Mouse (Mus musculus) adipocyte (in vitro differentiated cells): ENCODE measurements at regions not wholly inside any gene's neighbourhood (a gene's known extent, or its start where the extent isn't known, plus 50 kb on each side); places are given as distances from the start of the nearest gene placed in this dataset.
A peak's percentile ranks its signal among the peaks of the same experiment; 100 is the strongest.
"Not testable (repeated sequence)": the region's sequence is repeated elsewhere in the genome, so short reads cannot be mapped to it uniquely, and the experiment has no call there.

ENCODE experiments used
- DNase-seq: peaks from one replicate; pipeline ENCODE4 v3.0.0-alpha.2; 2016; ENCODE audit warnings: low spot score

GRCm38 (mm10) chr13:46038441-46039331 lies 73.9 kb upstream of the Atxn1 start:
- DNase-seq = no peak

GRCm38 (mm10) chr13:46032281-46032680 lies 67.5 kb upstream of the Atxn1 start:
- peak; percentile 59 for DNase-seq

DNA sequence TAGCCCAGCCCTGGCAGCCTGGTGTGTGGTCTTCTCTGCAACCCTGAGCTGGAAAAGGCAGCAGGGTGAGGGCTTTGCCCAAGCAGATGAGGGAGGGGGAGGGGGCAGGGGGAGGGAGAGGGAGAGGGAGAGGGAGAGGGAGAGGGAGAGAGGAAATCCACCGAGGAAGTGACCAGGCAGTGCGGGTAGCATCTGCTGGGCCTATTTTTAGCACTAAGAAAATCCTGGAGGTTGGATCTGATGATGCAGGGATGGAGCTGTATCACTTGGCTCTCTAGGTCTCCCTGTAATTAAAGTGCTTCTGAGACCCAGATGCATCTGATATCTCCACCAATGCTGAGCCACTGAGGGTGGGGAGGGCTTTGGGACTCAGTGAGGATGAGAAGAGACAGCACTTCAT lies 61.2 kb upstream of the Atxn1 start:
- no peak for DNase-seq

DNA sequence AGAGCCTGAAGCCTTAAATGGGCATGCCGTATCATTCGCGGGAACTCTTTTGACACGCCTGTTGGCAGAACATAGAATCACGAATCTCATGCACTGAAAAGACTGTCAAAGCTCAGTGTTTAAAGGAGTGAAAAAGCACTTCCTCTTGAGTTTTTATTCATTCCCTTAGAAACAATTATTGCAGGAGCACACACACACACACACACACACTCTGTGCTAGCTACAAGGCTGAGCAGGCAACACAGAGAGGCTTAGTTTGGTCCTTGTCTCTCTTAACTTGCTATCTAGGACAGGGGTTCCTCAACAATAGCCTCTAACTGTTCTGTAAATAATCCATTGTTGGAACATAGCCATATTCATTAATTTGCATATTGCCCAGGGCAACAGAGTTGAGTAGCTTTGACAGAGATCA lies 58.8 kb upstream of the Atxn1 start:
- DNase-seq = peak; percentile 8

- peak; percentile 72 for DNase-seq
Measured at GRCm38 (mm10) chr13:46023187-46023586, 58.4 kb upstream of the Atxn1 start.

DNA sequence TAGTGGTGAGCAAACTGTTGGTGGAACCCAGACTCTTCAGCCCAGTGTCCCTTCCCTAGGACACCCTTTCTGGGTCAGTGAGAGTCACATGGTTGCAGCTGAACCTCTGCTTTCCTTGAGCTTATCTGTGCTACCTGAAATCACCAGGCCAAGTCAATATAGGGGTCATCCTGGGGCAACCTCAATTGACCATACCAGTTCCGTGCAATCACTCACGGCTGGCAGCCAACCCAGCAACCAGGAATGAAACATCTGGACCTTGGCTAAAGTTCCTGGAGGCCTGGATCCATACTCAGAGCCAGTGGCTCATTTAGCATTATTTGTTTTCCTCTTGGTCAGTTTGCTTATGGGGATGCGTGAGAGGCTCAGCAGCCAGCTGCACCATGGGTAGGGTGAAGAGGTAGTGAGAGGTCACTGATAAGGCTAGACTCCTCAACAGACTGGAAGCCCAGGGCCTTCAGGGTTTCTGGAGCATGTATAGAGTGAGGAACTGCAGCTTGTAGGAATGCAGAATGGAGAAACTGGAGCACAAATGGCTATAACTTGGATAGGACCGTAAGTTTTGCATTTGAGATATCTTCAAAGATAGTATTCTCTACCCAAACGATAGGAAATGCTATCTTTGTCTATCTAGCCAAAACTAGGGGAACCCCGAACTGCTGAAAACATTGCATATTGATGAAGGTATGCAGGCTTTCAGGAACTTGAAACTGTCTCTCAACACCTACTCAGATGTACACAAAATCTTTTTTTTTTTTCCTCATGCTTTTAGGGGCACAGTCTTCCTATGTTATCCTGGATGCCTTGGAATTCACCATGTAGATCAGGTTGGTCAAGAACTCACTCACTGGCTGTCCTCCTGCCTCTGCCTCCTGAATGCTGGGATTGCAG lies 56.4 kb upstream of the Atxn1 start:
- no peak for DNase-seq

GRCm38 (mm10) chr13:46019431-46020166 lies 54.8 kb upstream of the Atxn1 start:
- peak; percentile 7 for DNase-seq

DNA sequence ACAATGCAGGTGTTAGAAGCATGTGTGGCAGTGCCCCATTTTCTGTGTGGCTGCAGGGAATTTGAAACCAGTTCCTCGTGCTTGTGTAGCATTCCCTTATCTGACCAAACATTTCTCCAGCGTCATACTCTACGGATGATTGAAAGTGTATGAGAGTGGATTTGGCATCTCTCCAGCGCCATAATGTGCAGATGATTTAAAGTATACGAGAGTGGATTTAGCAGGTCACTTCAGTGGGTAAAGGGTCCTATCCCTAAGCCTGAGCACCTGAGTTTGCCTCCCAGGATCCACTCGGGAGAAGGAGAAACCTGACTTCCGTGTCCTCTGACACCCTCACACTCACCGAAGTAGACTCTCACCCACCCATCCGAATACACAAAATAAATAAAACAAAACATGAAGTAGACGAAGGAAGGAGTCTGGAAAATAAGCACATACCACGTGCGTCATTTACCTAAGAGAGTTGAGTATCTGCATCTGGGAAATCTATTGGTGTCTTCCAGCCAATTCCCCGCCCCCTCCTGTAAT lies 54.2 kb upstream of the Atxn1 start:
- no peak for DNase-seq

DNA sequence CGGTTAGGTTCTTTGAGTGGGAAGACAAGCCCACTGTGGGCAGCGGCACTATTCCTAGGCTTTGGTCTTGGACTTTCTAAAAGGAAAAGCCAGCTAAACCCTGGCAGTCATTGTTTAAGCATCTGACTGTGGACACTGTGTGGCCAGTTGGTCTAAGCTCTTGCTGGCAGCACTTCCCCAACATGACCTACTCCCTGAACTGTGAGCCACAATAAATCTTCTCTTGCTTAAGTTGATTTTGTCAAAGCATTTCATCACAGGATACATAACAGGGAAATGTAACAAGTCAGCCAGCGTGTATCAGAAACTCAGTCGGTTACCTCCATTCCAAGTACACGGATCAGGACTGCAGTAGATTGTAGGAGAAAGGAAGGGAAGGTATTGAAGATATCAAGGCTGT lies 52.9 kb upstream of the Atxn1 start:
- DNase-seq = peak; percentile 45

GRCm38 (mm10) chr13:46017011-46017410 lies 52.2 kb upstream of the Atxn1 start:
- DNase-seq = not testable (repeated sequence)

- DNase-seq = no peak
Measured at GRCm38 (mm10) chr13:46015231-46015630, 50.4 kb upstream of the Atxn1 start.

DNA sequence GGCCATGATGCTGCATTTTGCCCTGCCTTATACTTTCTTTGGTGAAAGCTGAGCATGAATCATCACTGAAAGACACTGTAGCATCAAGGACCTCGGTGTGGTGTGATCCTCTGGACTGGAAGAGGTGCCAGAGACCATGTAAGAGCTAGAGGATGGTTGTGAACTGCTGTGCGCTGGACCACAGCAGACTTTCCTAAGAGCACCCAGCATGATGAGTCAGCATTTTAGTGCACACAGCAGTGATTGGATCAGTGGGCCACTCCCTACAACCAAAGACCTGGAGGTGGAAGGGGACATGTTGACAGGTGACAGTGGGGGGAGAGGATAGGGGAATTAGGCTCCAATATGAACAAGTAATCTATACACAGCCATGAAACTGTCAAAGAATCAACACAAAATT lies 49.8 kb upstream of the Atxn1 start:
- DNase-seq = no peak
